35 mouse cellular contexts compared by ENCODE assay signal in genomic region chr11:78348474-78348873, GRCm38 (mm10). TPM values are rescaled to one million over a fixed set of nuclear protein-coding genes. Genes with fewer than 3 reads are reported as not detected.
A peak's percentile ranks its signal among the peaks of the same experiment; 100 is the strongest.
DNase-seq lines count a peak whose midpoint lies in the region; ATAC-seq and TF ChIP-seq lines count a peak whose summit lies in the region.
"Had no signal": no experiment of that assay in that cellular context is flagged by ENCODE, and none has a peak within 500 bp of the region (broad histone marks: within the 10 kb centered on the region; RNA-seq: fewer than 3 reads in every experiment).

No protein-coding gene starts in this region.

- peaks cover 63% of the 10 kb centered on the region for H3K4me1 ChIP-seq in liver, embryonic 16.5 days (ENCODE audit: control insufficient read depth, low read depth, low read length)
- peaks cover 39% of the 10 kb centered on the region for H3K4me1 ChIP-seq in liver, embryonic 11.5 days (replicated peaks; ENCODE audit: control insufficient read depth, insufficient read depth, low read length)
- peaks cover 57% of the 10 kb centered on the region for H3K4me1 ChIP-seq in spleen, adult 2 months (ENCODE audit: control insufficient read depth, insufficient read depth, insufficient read length)
- H3K4me1 ChIP-seq in cerebellum, adult 2 months (ENCODE audit: control insufficient read depth, insufficient read depth, low read length) = peaks cover 7% of the 10 kb centered on the region; the same call in 1 of the 2 replicates

- no peaks in the 10 kb centered on the region for H3K9me3 ChIP-seq in liver, embryonic 16.5 days (replicated peaks; ENCODE audit: control insufficient read depth, low read length)
- H3K9me3 ChIP-seq in liver, embryonic 11.5 days (ENCODE audit: control insufficient read depth, low read length) = no peaks in the 10 kb centered on the region
- H3K9me3 ChIP-seq: embryonic facial prominence, embryonic 13.5 days; forebrain, embryonic 10.5 days; forebrain, embryonic 15.5 days; heart, embryonic 12.5 days; hindbrain, embryonic 10.5 days; intestine, embryonic 15.5 days; limb, embryonic 12.5 days; liver, embryonic 13.5 days; lung, embryonic 15.5 days; neural tube, embryonic 12.5 days had no signal

- TF ChIP-seq POLR2A in spleen, adult 2 months (IDR thresholded peaks at IDR 0.05; ENCODE audit: low read depth, low read length) = no peak
- TF ChIP-seq POLR2A in cerebellum, adult 2 months (IDR thresholded peaks at IDR 0.05; ENCODE audit: borderline replicate concordance, insufficient read depth, low read length) = no peak

- no peak overlapping the region for H3K4me2 ChIP-seq in liver, embryonic 16.5 days (ENCODE audit: low read depth, low read length)
- no peak overlapping the region for H3K4me2 ChIP-seq in liver, embryonic 11.5 days
- H3K4me2 ChIP-seq: embryonic facial prominence, embryonic 13.5 days; forebrain, embryonic 15.5 days; heart, embryonic 12.5 days; intestine, embryonic 15.5 days; limb, embryonic 12.5 days; liver, embryonic 13.5 days; lung, embryonic 15.5 days; midbrain, embryonic 11.5 days; neural tube, embryonic 12.5 days had no signal

- TF ChIP-seq CTCF in spleen, adult 2 months (IDR thresholded peaks at IDR 0.05; ENCODE audit: extremely low read depth, insufficient read depth, insufficient read length, insufficient replicate concordance) = no peak
- TF ChIP-seq CTCF in cerebellum, adult 2 months (IDR thresholded peaks at IDR 0.05; ENCODE audit: borderline replicate concordance, insufficient read depth, low read depth, low read length) = no peak

- no peak overlapping the region for H3K4me3 ChIP-seq in liver, embryonic 16.5 days (ENCODE audit: low read depth, low read length)
- H3K4me3 ChIP-seq in liver, embryonic 11.5 days (ENCODE audit: low read depth, low read length) = no peak overlapping the region
- H3K4me3 ChIP-seq in spleen, adult 2 months (ENCODE audit: extremely low read depth, insufficient read depth, insufficient read length) = no peak overlapping the region
- no peak overlapping the region for H3K4me3 ChIP-seq in cerebellum, adult 2 months (replicated peaks; ENCODE audit: insufficient read depth, low read depth, low read length)
- H3K4me3 ChIP-seq: embryonic facial prominence, embryonic 13.5 days; forebrain, embryonic 10.5 days; forebrain, embryonic 15.5 days; heart, embryonic 12.5 days; hindbrain, embryonic 10.5 days; intestine, embryonic 15.5 days; layer of hippocampus, adult 2 months; left cerebral cortex, adult 2 months; limb, embryonic 12.5 days; liver, embryonic 13.5 days; lung, embryonic 15.5 days; myocyte; neural tube, embryonic 12.5 days had no signal

- no peak for ATAC-seq in liver, embryonic 16.5 days (ENCODE audit: low read depth)
- ATAC-seq in liver, embryonic 11.5 days (replicated peaks; ENCODE audit: low FRiP score) = no peak
- ATAC-seq: forebrain, embryonic 15.5 days; hindbrain, postnatal 0 days; intestine, embryonic 15.5 days; Patski had no signal

- 58% methylated on average over 7 of the region's 7 CpGs for WGBS in liver, embryonic 16.5 days (ENCODE audit: insufficient replicate concordance)
- 67% methylated on average over 7 of the region's 7 CpGs for WGBS in liver, embryonic 11.5 days
- 85% methylated on average over 7 of the region's 7 CpGs for WGBS in spleen, adult 2 months
- WGBS in cerebellum, adult 2 months = 54% methylated on average over 7 of the region's 7 CpGs

- DNase-seq in embryo, embryonic 10 days (ENCODE audit: low spot score) = peak; percentile 26
- no peak for DNase-seq in embryo, embryonic 11 days
- DNase-seq in liver, embryonic 11.5 days (ENCODE audit: low spot score) = no peak
- no peak for DNase-seq in spleen, adult 2 months (ENCODE audit: low read depth in 1 of 2, low spot score in 2 of 2)
- no peak for DNase-seq in spleen, adult 18-20 months
- DNase-seq in cerebellum, adult 2 months = no peak
- DNase-seq: adrenal gland, postnatal 25 days; cerebellum, adult 18-20 months; cerebellum, postnatal 14 days; gastrocnemius, postnatal 25 days; heart, postnatal 14 days; kidney, adult 2 months; kidney, postnatal 36 days; liver, embryonic 13.5 days; right cerebral cortex, adult 18-20 months; thymus, adult 2 months had no signal

- no peaks in the 10 kb centered on the region for H3K27me3 ChIP-seq in liver, embryonic 16.5 days (ENCODE audit: control insufficient read depth, insufficient read depth, low read depth, low read length)
- no peaks in the 10 kb centered on the region for H3K27me3 ChIP-seq in liver, embryonic 11.5 days (replicated peaks; ENCODE audit: control insufficient read depth, insufficient read depth, low read length)
- H3K27me3 ChIP-seq in spleen, adult 2 months (ENCODE audit: control insufficient read depth, insufficient read depth, low read length) = no peaks in the 10 kb centered on the region
- no peaks in the 10 kb centered on the region for H3K27me3 ChIP-seq in cerebellum, adult 2 months (ENCODE audit: control insufficient read depth, insufficient read depth, low read length)
- H3K27me3 ChIP-seq: embryonic facial prominence, embryonic 13.5 days; forebrain, embryonic 15.5 days; heart, embryonic 12.5 days; intestine, embryonic 15.5 days; limb, embryonic 12.5 days; liver, embryonic 13.5 days; lung, embryonic 15.5 days; neural tube, embryonic 12.5 days; Patski had no signal

- peak overlapping the region; percentile 35 for H3K27ac ChIP-seq in liver, embryonic 16.5 days (ENCODE audit: low read length)
- no peak overlapping the region for H3K27ac ChIP-seq in liver, embryonic 11.5 days (ENCODE audit: low read depth, low read length)
- peak overlapping the region; percentile 75 for H3K27ac ChIP-seq in spleen, adult 2 months (ENCODE audit: insufficient read depth, low read length)
- no peak overlapping the region for H3K27ac ChIP-seq in cerebellum, adult 2 months (ENCODE audit: insufficient read depth, low read length)
- H3K27ac ChIP-seq: embryonic facial prominence, embryonic 13.5 days; forebrain, embryonic 10.5 days; forebrain, embryonic 15.5 days; hindbrain, embryonic 10.5 days; hindbrain, postnatal 0 days; intestine, embryonic 15.5 days; layer of hippocampus, adult 2 months; left cerebral cortex, adult 2 months; limb, embryonic 12.5 days; lung, embryonic 15.5 days; neural tube, embryonic 12.5 days had no signal

- peaks cover 5% of the 10 kb centered on the region; the same call in 1 of the 2 replicates for H3K36me3 ChIP-seq in liver, embryonic 16.5 days (ENCODE audit: control insufficient read depth, insufficient read depth)
- peaks cover 14% of the 10 kb centered on the region for H3K36me3 ChIP-seq in liver, embryonic 11.5 days (ENCODE audit: control insufficient read depth, insufficient read depth, low read length)
- no peaks in the 10 kb centered on the region for H3K36me3 ChIP-seq in spleen, adult 2 months (ENCODE audit: control insufficient read depth, insufficient read depth, low read length)
- H3K36me3 ChIP-seq: intestine, embryonic 15.5 days had no signal

- H3K9ac ChIP-seq in liver, embryonic 16.5 days (ENCODE audit: low read depth, low read length) = 0 out of 2 replicates have a peak overlapping the region, but pooled peaks have one; percentile 5
- no peak overlapping the region for H3K9ac ChIP-seq in liver, embryonic 11.5 days (ENCODE audit: low read depth, low read length)
- H3K9ac ChIP-seq: embryonic facial prominence, embryonic 13.5 days; forebrain, embryonic 15.5 days; heart, embryonic 12.5 days; intestine, embryonic 15.5 days; limb, embryonic 12.5 days; liver, embryonic 13.5 days; lung, embryonic 15.5 days; neural tube, embryonic 12.5 days had no signal

RNA-seq across cellular contexts. Expression of gene Unc119, which starts 5.2 kb away (rescaled TPM):
- 22.7 and 24.1 TPM in 2 replicates for polyA plus RNA-seq in liver, embryonic 16.5 days (2015; fragmentation: Nextera tagmentation; extraction: Ambion mirVana)
- polyA plus RNA-seq in liver, embryonic 11.5 days (2014; fragmentation: Nextera tagmentation; extraction: Ambion mirVana) = 68.9 and 72.7 TPM in 2 replicates
- 66.6 and 81.6 TPM in 2 replicates for polyA plus RNA-seq in spleen, adult 2 months (2012; rRNA removed)
- 72.2 and 75.2 TPM in 2 replicates for polyA plus RNA-seq in cerebellum, adult 2 months (2012; rRNA removed)

RNA-seq across cellular contexts. Expression of gene Pigs, which starts 20.3 kb away (rescaled TPM):
- 31.2 and 36.0 TPM in 2 replicates for polyA plus RNA-seq in liver, embryonic 16.5 days (2015; fragmentation: Nextera tagmentation; extraction: Ambion mirVana)
- 63.6 and 68.2 TPM in 2 replicates for polyA plus RNA-seq in liver, embryonic 11.5 days (2014; fragmentation: Nextera tagmentation; extraction: Ambion mirVana)
- polyA plus RNA-seq in spleen, adult 2 months (2012; rRNA removed) = 66.7 and 81.9 TPM in 2 replicates
- 94.2 and 98.6 TPM in 2 replicates for polyA plus RNA-seq in cerebellum, adult 2 months (2012; rRNA removed)

RNA-seq across cellular contexts. Expression of gene Aldoc, which starts 25.7 kb away (rescaled TPM):
- polyA plus RNA-seq in liver, embryonic 16.5 days (2015; fragmentation: Nextera tagmentation; extraction: Ambion mirVana) = 15.0 and 19.6 TPM in 2 replicates
- 8.8 and 9.9 TPM in 2 replicates for polyA plus RNA-seq in liver, embryonic 11.5 days (2014; fragmentation: Nextera tagmentation; extraction: Ambion mirVana)
- polyA plus RNA-seq in spleen, adult 2 months (2012; rRNA removed) = 3.6 and 4.4 TPM in 2 replicates
- polyA plus RNA-seq in cerebellum, adult 2 months (2012; rRNA removed) = 2,621 and 2,670 TPM in 2 replicates

RNA-seq across cellular contexts. Expression of gene Foxn1, which starts 37.9 kb away (rescaled TPM):
- not detected in 2 replicates for polyA plus RNA-seq in liver, embryonic 16.5 days (2015; fragmentation: Nextera tagmentation; extraction: Ambion mirVana)
- not detected in 2 replicates for polyA plus RNA-seq in liver, embryonic 11.5 days (2014; fragmentation: Nextera tagmentation; extraction: Ambion mirVana)
- not detected in 2 replicates for polyA plus RNA-seq in spleen, adult 2 months (2012; rRNA removed)
- polyA plus RNA-seq in cerebellum, adult 2 months (2012; rRNA removed) = not detected in 2 replicates
- polyA plus RNA-seq: forebrain, embryonic 10.5 days; forebrain, embryonic 15.5 days; frontal cortex, adult 2 months; heart, embryonic 12.5 days; hindbrain, embryonic 10.5 days; hindbrain, postnatal 0 days; intestine, embryonic 15.5 days; kidney, embryonic 16.5 days; limb, embryonic 12.5 days; liver, embryonic 13.5 days; midbrain, embryonic 11.5 days; midbrain, postnatal 0 days; neural tube, embryonic 12.5 days had no signal

RNA-seq across cellular contexts. Expression of gene Spag5, which starts 47.1 kb away (rescaled TPM):
- 33.0 and 33.7 TPM in 2 replicates for polyA plus RNA-seq in liver, embryonic 16.5 days (2015; fragmentation: Nextera tagmentation; extraction: Ambion mirVana)
- polyA plus RNA-seq in liver, embryonic 11.5 days (2014; fragmentation: Nextera tagmentation; extraction: Ambion mirVana) = 48.3 and 50.3 TPM in 2 replicates
- polyA plus RNA-seq in spleen, adult 2 months (2012; rRNA removed) = 7.2 and 10.2 TPM in 2 replicates
- polyA plus RNA-seq in cerebellum, adult 2 months (2012; rRNA removed) = 17.6 and 19.0 TPM in 2 replicates

Comparison
In these comparisons a context has a peak if more than half of its experiments do, and no peak if none do; other contexts are left out.
1. H3K27ac ChIP-seq: peak in liver, embryonic 16.5 days (single experiment) and spleen, adult 2 months (single experiment); none in liver, embryonic 11.5 days (single experiment) and cerebellum, adult 2 months (single experiment).
2. RNA of gene Aldoc, which starts 25.7 kb away (polyA plus RNA-seq): 2,621 to 2,670 TPM in cerebellum, adult 2 months; 15.0 to 19.6 TPM in liver, embryonic 16.5 days, 8.8 to 9.9 TPM in liver, embryonic 11.5 days and 3.6 to 4.4 TPM in spleen, adult 2 months; every median in the first group is over 100 times any median in the second.